Mouse (Mus musculus) megakaryocyte-erythroid progenitor cell, adult 5-6 weeks (primary cell): ENCODE results near the gene Olfr206. TPM values are rescaled to one million over a fixed set of nuclear protein-coding genes. Genes with fewer than 3 reads are reported as not detected.
"Not testable (repeated sequence)": the region's sequence is repeated elsewhere in the genome, so short reads cannot be mapped to it uniquely, and the experiment has no call there.

Experiments used
- ATAC-seq: replicated peaks from 2 replicates; pipeline ENCODE4 v1.8.0; 2016; ENCODE audit warnings: mild to moderate bottlenecking, inconsistent platforms; ENCODE audit not compliant: severe bottlenecking, poor library complexity, low FRiP score, low TSS enrichment
- total RNA-seq, 2 experiments: library from RNA; stranded (forward) in 1 of 2; stranded (reverse) in 1 of 2; fragments of 200-1000, 215-1000 nt in 1 of 2; fragments of >200 nt in 1 of 2; fragmentation: Nextera tagmentation in 1 of 2; gene quantifications; 2 replicates each; pipeline ENCODE4 v1.2.3; 2014 to 2017

Gene Olfr206
- total RNA-seq (2014; fragmentation: Nextera tagmentation) (not detected in 2 replicates), total RNA-seq (2017) (not detected in 2 replicates)

GRCm38 (mm10) chr16:59349146-59349545 is at the start of gene Olfr206:
Gene Olfr206 (minus strand): TSS chr16:59349246.
- no peak for ATAC-seq

- ATAC-seq, result no peak
Measured at GRCm38 (mm10) chr16:59393300-59393699, 44.3 kb upstream of the Olfr206 start.

DNA sequence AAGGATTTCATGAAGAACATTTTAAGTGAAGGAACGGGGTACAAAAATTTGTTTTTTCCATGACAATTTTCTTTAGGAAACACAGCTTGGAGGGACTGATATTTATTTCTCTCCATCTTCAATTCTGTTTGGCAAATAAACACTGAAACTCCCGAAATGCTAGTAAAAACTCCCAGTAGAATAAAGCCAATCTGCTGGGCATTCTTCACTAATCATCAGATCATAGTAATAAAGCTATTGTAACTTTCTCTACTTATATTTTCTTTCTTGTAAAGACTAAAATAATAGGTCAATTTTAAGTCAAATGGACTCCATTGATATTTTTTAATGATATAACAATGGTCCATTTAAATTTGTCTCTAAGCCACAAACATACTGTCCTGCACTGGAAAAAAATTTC is 14.8 kb upstream of the Olfr206 start, which contains the start of gene Olfr209:
Gene Olfr209, minus strand, starts transcription at position 101 of the 400 bp plus-strand sequence.
- ATAC-seq, result no peak

DNA sequence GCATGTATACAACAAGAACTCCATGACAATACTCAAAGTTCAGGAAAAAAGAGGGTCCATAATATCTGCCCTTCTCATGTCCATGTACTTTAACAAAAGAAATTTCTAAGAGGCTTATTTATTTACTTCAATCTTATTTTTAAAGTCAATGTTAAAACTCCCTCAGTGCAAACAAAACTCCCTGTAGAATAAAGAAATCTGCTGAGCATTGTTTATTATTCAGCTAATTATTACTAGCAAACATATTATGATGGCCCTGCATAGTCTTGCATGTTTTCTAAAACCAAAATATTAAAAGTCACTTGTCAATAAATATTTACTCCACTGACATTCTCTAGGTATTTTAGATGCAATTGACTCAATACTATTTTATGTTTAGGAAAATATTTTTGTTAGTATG is 18.0 kb downstream of the Olfr206 start, which contains the start of gene Olfr205:
Gene Olfr205, minus strand, starts transcription at position 101 of the 400 bp plus-strand sequence.
- no peak for ATAC-seq

DNA sequence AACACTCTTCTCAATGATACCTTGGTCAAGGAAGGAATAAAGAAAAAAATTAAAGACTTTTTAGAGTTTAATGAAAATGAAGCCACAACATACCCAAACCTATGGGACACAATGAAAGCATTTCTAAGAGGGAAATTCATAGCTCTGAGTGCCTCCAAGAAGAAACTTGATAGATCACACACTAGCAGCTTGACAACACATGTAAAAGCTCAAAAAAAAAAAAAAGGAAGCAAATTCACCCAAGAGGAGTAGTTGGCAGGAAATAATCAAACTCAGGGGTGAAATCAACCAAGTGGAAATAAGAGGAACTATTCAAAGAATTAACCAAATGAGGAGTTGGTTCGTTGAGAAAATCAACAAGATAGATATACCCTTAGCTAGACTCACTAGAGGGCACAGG is 25.8 kb downstream of the Olfr206 start:
- not testable (repeated sequence) for ATAC-seq

DNA sequence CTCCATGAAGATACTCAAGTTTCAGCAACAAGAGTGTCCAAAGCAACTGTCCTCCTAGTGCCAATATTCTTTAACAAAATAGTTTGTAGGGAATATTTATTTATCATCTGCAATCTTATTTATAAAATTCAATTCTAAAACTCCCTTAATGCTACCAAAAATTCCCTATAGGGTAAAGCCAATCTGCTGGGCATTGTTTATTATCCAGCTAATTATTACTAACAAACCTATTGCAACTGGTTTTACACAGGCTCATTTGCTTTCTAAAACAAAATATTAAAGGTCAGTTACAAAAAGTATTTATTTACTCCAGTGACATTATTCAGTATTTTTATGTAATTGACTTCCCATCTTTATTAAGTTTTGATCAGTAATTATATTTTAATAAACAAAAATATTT is 30.9 kb downstream of the Olfr206 start, which contains the start of gene Olfr204:
Gene Olfr204, minus strand, starts transcription at position 101 of the 400 bp plus-strand sequence.
- no peak for ATAC-seq

- ATAC-seq, result no peak
Measured at GRCm38 (mm10) chr16:59298581-59298980, 50.5 kb downstream of the Olfr206 start, which contains the start of gene Olfr203. Gene Olfr203 (plus strand): TSS chr16:59298881.

Other genes with a start within 250 kb of the Olfr206 start
- gene Olfr193, start 237.4 kb downstream of the Olfr206 start, total RNA-seq (2014; fragmentation: Nextera tagmentation), result not detected in 2 replicates
- not detected in 2 replicates for gene Olfr193, start 237.4 kb downstream of the Olfr206 start, total RNA-seq (2017)
- gene Olfr194, start 228.2 kb downstream of the Olfr206 start, total RNA-seq (2014; fragmentation: Nextera tagmentation), result not detected in 2 replicates
- gene Olfr194, start 228.2 kb downstream of the Olfr206 start, total RNA-seq (2017), result not detected in 2 replicates
- gene Olfr195, start 202.2 kb downstream of the Olfr206 start, total RNA-seq (2014; fragmentation: Nextera tagmentation), result not detected in 2 replicates
- not detected in 2 replicates for gene Olfr195, start 202.2 kb downstream of the Olfr206 start, total RNA-seq (2017)
- not detected in 2 replicates for gene Olfr196, start 178.8 kb downstream of the Olfr206 start, total RNA-seq (2014; fragmentation: Nextera tagmentation)
- gene Olfr196, start 178.8 kb downstream of the Olfr206 start, total RNA-seq (2017), result not detected in 2 replicates
- not detected in 2 replicates for gene Olfr198, start 145.7 kb downstream of the Olfr206 start, total RNA-seq (2014; fragmentation: Nextera tagmentation)
- not detected in 2 replicates for gene Olfr198, start 145.7 kb downstream of the Olfr206 start, total RNA-seq (2017)
- gene Olfr199, start 129.5 kb downstream of the Olfr206 start, total RNA-seq (2014; fragmentation: Nextera tagmentation), result not detected in 2 replicates
- gene Olfr199, start 129.5 kb downstream of the Olfr206 start, total RNA-seq (2017), result not detected in 2 replicates
- gene Olfr201, start 76.6 kb downstream of the Olfr206 start, total RNA-seq (2014; fragmentation: Nextera tagmentation), result not detected in 2 replicates
- gene Olfr201, start 76.6 kb downstream of the Olfr206 start, total RNA-seq (2017), result not detected in 2 replicates
- gene Olfr202, start 62.5 kb downstream of the Olfr206 start, total RNA-seq (2014; fragmentation: Nextera tagmentation), result not detected in 2 replicates
- gene Olfr202, start 62.5 kb downstream of the Olfr206 start, total RNA-seq (2017), result not detected in 2 replicates
- not detected in 2 replicates for gene Olfr203, start 50.4 kb downstream of the Olfr206 start, total RNA-seq (2014; fragmentation: Nextera tagmentation)
- not detected in 2 replicates for gene Olfr203, start 50.4 kb downstream of the Olfr206 start, total RNA-seq (2017)
- gene Olfr204, start 31.0 kb downstream of the Olfr206 start, total RNA-seq (2014; fragmentation: Nextera tagmentation), result not detected in 2 replicates
- not detected in 2 replicates for gene Olfr204, start 31.0 kb downstream of the Olfr206 start, total RNA-seq (2017)
- not detected in 2 replicates for gene Olfr205, start 18.1 kb downstream of the Olfr206 start, total RNA-seq (2014; fragmentation: Nextera tagmentation)
- gene Olfr205, start 18.1 kb downstream of the Olfr206 start, total RNA-seq (2017), result not detected in 2 replicates
- gene Olfr209, start 14.7 kb upstream of the Olfr206 start, total RNA-seq (2014; fragmentation: Nextera tagmentation), result not detected in 2 replicates
- gene Olfr209, start 14.7 kb upstream of the Olfr206 start, total RNA-seq (2017), result not detected in 2 replicates
- gene Gabrr3, start 58.1 kb upstream of the Olfr206 start, total RNA-seq (2014; fragmentation: Nextera tagmentation), result not detected in 2 replicates
- not detected in 2 replicates for gene Gabrr3, start 58.1 kb upstream of the Olfr206 start, total RNA-seq (2017)
- gene Riox2, start 122.5 kb upstream of the Olfr206 start, total RNA-seq (2014; fragmentation: Nextera tagmentation), result 42.7 and 62.1 TPM in 2 replicates
- 73.2 and 88.1 TPM in 2 replicates for gene Riox2, start 122.5 kb upstream of the Olfr206 start, total RNA-seq (2017)